Mouse (Mus musculus) urinary bladder, postnatal 0 days (tissue): ENCODE results near the gene Atpaf1. TPM values are rescaled to one million over a fixed set of nuclear protein-coding genes. Genes with fewer than 3 reads are reported as not detected.

Experiments
- polyA plus RNA-seq: library from polyadenylated mRNA; unstranded; fragments of >200 nt; fragmentation: Nextera tagmentation; extraction: Ambion mirVana; gene quantifications from 2 replicates; pipeline ENCODE4 v1.2.1, GENCODE M21; 2015

Atpaf1 gene
- polyA plus RNA-seq = 23.7 and 26.4 TPM in 2 replicates

DNA sequence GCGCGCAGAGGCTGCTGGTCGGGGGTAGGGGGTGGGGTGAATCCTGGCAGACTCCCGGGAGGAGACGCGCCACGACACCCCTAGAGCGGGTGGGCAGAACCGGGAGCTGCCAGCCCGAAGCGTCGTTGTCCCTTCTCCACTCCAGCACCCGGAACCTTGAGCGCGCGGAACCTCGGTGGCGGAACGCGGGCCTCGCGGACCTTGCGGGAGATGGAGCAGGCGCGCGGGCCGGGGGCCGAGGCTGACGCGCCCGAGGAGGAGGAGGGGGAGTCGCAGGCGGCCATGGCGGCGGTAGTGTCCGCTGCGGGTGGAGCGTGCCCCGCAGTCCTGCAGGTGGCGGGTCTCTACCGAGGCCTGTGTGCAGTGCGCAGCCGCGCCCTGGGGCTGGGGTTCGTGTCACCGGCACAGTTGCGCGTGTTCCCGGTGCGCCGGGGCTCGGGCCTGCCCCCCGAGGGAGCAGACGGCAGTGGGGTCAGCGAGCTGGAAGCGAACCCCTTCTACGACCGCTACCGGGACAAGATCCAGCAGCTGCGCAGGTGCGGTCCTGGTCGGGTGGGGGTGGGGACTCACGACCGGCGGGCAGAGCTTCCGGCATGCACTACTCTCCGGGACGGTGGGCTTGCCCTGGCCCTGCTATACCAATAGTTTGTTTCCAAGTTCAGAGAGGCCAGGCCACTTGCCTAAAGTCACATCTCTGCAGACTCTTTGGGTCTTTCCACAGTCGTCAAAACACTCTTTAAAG is at the start of gene Atpaf1:
Gene Atpaf1 (plus strand): TSS at position 44 of the 742 bp plus-strand sequence.

DNA sequence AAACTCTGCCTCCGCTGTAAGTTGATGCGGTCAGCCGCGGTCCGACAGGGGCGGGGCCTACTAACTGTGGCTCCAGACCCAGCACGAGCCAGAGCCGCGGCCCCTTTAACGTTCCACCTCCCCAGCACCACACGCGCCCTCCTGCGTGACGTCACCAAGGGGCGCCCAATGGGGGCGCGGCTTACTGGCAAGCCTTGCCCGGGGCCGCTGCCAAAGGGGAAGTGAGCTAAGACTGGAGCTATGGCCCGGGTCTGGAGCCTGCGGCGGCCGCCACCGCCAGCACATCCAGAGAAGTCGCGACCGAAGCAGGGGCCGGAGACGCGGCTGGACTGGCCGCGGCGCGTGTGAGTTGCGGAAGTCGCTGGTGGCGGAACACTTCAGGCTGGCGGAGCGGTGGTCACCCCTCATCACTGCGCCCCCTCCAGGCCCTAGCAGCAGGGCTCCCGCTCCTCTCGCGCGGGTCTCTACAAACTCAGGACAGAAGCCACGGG is 47.0 kb upstream of the Atpaf1 start, which contains the start of gene Efcab14:
Gene Efcab14 (plus strand): TSS at position 194 of the 491 bp plus-strand sequence.

DNA sequence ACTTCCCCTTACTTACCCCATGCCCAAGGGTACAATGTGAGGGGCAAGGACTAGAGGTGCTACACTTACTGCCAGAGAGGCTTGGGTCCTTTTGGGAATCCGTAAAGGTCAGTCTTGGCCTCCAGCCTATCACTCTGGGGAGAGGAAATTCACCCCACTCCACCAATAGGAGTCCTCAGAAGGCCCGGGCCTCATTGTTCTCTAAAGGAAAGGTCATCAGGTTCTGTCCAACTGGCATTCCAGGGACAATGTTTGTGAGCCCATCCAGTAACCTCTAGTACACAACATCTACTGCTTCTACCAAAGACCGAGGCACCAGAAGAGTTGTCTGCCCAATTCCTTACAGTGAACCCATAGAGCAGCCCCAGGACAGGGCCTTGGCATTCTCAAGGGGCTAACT is 3.7 kb upstream of the Atpaf1 start, which contains the start of gene Tex38:
Gene Tex38 (minus strand): TSS at position 101 of the 400 bp plus-strand sequence.

DNA sequence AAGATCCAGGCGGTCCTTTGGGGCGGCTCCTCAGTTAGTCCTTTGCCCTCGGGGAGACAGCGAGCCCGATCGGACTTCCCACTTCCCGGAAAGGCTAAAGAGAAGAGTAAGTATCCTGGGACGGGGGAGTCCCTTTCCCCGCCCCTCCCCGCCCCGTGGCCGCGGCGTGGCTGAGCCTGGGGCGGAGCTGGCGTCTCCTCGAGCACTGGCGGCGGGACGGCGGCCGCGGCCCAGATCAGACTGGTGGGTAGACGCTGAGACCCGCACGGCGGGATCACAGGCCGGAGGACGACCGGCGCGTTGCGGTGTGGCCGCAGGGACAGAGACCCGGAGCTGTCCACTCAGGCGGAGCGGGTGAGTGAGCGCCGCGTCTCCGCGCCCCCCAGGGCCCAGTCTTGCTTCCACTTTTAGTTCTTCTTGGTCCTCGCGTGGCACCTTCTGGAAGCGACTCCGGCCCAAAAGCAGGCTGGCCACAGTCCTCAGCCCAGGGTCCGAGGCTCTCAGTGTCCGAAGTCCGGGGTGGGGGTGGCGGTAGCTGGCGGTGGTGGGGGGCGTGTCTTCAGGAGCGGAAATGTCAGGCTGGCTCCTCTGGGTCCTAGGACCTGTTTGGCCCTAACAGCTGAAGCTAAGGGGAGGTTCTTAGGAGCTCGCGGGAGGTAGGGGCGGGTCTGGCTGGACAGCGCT is 43.4 kb downstream of the Atpaf1 start, which contains the start of gene Mob3c:
Gene Mob3c (plus strand): TSS at position 205 of the 684 bp plus-strand sequence.

DNA sequence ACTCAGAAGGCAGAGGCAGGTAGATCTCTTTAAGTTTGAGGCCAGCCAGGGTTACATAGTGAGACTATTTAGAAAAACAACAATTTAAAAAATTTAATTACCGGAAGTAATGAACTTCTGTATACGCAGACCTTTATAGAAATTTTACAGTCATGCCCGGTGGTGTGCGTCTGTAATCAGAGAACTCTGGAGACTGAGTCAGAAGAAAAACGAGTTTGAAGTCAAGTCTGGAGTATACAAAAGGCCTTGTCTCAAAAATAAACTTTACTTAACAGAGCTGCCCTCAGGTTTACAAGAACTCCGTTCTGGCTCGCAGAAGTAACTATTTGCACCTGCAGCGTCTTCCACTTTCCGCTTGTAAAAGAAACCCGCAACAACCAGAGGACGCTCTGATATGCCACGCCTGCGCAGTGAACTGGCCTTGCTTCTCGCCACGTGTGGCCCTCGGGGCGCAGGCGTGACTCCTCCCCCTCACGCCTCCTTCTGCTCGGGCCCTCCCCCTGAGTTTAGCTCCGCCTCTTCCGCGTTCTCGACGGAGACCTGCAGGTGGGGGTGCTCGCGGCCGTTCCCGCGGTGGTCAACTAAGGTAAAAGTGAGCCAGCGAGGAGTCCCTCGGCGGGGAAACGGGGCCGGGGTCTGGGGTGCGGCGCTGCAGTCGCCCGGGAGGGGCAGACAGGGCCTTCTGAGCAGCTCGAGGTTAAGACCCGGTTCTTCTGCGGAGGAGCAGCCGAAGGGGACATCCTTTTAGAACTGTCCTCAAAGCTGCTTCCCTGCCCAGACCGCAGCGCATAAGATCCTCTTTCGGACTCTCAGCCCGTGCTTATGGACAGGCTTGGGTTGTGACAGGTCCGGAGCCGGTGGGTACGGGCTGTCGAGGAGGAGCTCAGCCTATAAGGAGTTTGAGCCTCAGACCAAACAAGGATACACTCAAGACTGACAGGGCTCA is 54.4 kb downstream of the Atpaf1 start, which contains the start of gene Mknk1:
Gene Mknk1 (plus strand): TSS at position 503 of the 946 bp plus-strand sequence.

Other genes starting within 250 kb of the Atpaf1 start
- 0.17 TPM in 1 of 2 replicates, not detected in the other for gene Cyp4a31, start 221.2 kb upstream of the Atpaf1 start, polyA plus RNA-seq
- gene Cyp4a32, start 183.8 kb upstream of the Atpaf1 start, polyA plus RNA-seq = not detected in 2 replicates
- 2.2 and 2.5 TPM in 2 replicates for gene Cyp4b1, start 137.1 kb upstream of the Atpaf1 start, polyA plus RNA-seq
- gene Efcab14, start 47.1 kb upstream of the Atpaf1 start, polyA plus RNA-seq = 16.0 and 21.4 TPM in 2 replicates
- 0.28 TPM in 1 of 2 replicates, not detected in the other for gene Tex38, start 3.8 kb upstream of the Atpaf1 start, polyA plus RNA-seq
- gene Mob3c, start 43.3 kb downstream of the Atpaf1 start, polyA plus RNA-seq = 9.3 and 9.4 TPM in 2 replicates
- gene Mknk1, start 54.4 kb downstream of the Atpaf1 start, polyA plus RNA-seq = 18.9 TPM in 2 replicates
- gene Kncn, start 99.6 kb downstream of the Atpaf1 start, polyA plus RNA-seq = not detected in 2 replicates
- not detected in 2 replicates for gene 6430628N08Rik, start 105.9 kb downstream of the Atpaf1 start, polyA plus RNA-seq
- gene Dmbx1, start 155.1 kb downstream of the Atpaf1 start, polyA plus RNA-seq = not detected in 2 replicates
- gene Faah, start 233.1 kb downstream of the Atpaf1 start, polyA plus RNA-seq = 3.1 and 3.2 TPM in 2 replicates